Mouse (Mus musculus) liver, adult (tissue): Measurements from ENCODE around the gene Sirt1.
A peak's percentile ranks its signal among the peaks of the same experiment; 100 is the strongest.

Experiments used
- GATA4 ChIP-seq: IDR thresholded peaks from 2 replicates; pipeline ENCODE4 v1.6.1; 2014; ENCODE audit warnings: mild to moderate bottlenecking, low read length; ENCODE audit not compliant: insufficient replicate concordance

Sirt1 gene

GRCm38 (mm10) chr10:63282417-63282816, 99.1 kb downstream of the Sirt1 start:
- no peak for TF ChIP-seq GATA4

GRCm38 (mm10) chr10:63279851-63280250, 101.7 kb downstream of the Sirt1 start:
- no peak for TF ChIP-seq GATA4

- peak; percentile 35; the same call in 1 of the 2 replicates for TF ChIP-seq GATA4
These were observed 104.5 kb downstream of the Sirt1 start for GRCm38 (mm10) chr10:63277010-63277409.

- TF ChIP-seq GATA4: no peak
These were observed 108.6 kb downstream of the Sirt1 start for GRCm38 (mm10) chr10:63272868-63273267.

- TF ChIP-seq GATA4: no peak
These were observed 109.1 kb downstream of the Sirt1 start for GRCm38 (mm10) chr10:63272401-63272800.
